Mouse (Mus musculus): ENCODE measurements around the gene Nubp2. TPM values are rescaled to one million over a fixed set of nuclear protein-coding genes. Genes with fewer than 3 reads are reported as not detected.

The Nubp2 gene
- polyA plus RNA-seq, 1 experiment from 2014 or later, result 61.3 TPM

DNA sequence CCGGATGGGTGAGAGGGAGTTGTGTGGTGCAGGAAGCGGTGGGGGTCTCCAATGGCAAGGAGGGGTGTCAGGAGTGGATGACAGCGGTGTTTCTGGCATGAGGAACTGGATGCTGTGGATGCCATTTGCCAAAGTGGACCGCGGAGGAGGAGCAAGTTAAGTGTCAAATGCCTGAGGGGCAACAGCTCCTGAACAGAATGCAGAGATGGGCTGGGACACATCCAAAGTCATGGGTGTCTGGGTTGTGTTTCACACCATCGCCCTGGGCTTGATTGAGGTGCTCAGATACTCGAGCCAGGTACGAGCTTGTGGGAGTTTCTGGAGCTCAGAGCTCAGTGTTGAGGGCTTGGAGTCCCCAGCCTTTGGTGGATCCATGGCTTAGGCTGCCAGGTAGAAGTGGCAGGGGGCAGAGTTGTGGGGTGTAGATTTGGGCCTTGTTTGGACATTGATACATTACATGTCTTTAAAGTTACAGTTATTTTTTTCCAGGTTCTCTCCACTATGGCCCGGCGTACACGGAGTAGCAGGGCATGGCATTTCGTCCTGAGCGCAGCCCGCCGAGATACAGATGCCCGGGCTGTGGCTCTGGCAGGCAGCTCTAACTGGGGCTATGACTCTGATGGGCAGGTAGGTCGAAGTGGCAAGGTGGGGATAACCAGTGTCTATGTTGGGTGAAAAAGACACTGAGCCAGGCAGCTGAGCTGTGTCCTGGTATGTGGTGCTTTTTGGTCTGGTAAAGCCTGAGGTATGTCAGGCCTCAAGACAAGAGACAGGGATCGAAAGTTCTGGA lies 1.3 kb upstream of the Nubp2 start:
- Histone ChIP-seq H3K27ac (ENCODE audit: low read length) (no peak overlapping the region), H3K4me2 (ENCODE audit: low read depth, low read length) (peak overlapping the region; percentile 95), H3K9ac (ENCODE audit: low read depth, low read length) (peak overlapping the region; percentile 88), H3K9me3 (ENCODE audit: control insufficient read depth, low read length) (no peaks in the 10 kb centered on the region), H3K27me3 (replicated peaks; ENCODE audit: control insufficient read depth, insufficient read depth, low read length) (no peaks in the 10 kb centered on the region), H3K36me3 (ENCODE audit: control insufficient read depth, insufficient read depth, low read length) (peaks cover 21% of the 10 kb centered on the region; the same call in 1 of the 2 replicates), H3K4me3 (ENCODE audit: low read length) (peak overlapping the region; percentile 90), H3K4me1 (ENCODE audit: control insufficient read depth, insufficient read depth, low read length) (peaks cover 20% of the 10 kb centered on the region)
- 60% methylated on average over 18 of the region's 18 CpGs for WGBS
- no peak for ATAC-seq

- peak; percentile 23 for ATAC-seq
- H3K36me3 ChIP-seq (ENCODE audit: control insufficient read depth, insufficient read depth, low read length), result peaks cover 16% of the 10 kb centered on the region; the same call in 1 of the 2 replicates
- peak overlapping the region; percentile 95 for H3K4me2 ChIP-seq (ENCODE audit: low read depth, low read length)
- WGBS, result under 1% methylated on average over 18 of the region's 18 CpGs
- H3K9ac ChIP-seq (ENCODE audit: low read depth, low read length), result peak overlapping the region; percentile 88
- H3K4me3 ChIP-seq (ENCODE audit: low read length), result peak overlapping the region; percentile 90
- peaks cover 20% of the 10 kb centered on the region for H3K4me1 ChIP-seq (ENCODE audit: control insufficient read depth, insufficient read depth, low read length)
- H3K27ac ChIP-seq (ENCODE audit: low read length), result peak overlapping the region; percentile 20; the same call in 1 of the 2 replicates
- no peaks in the 10 kb centered on the region for H3K27me3 ChIP-seq (replicated peaks; ENCODE audit: control insufficient read depth, insufficient read depth, low read length)
- H3K9me3 ChIP-seq (ENCODE audit: control insufficient read depth, low read length), result no peaks in the 10 kb centered on the region
Observed at GRCm38 (mm10) chr17:24886932-24887271, 753 bp upstream of the Nubp2 start.

- 24% methylated on average over 22 of the region's 22 CpGs for WGBS
- Histone ChIP-seq H3K4me1 (ENCODE audit: control insufficient read depth, insufficient read depth, low read length) (peaks cover 20% of the 10 kb centered on the region), H3K27ac (ENCODE audit: low read length) (no peak overlapping the region), H3K4me3 (ENCODE audit: low read length) (peak overlapping the region; percentile 85), H3K4me2 (ENCODE audit: low read depth, low read length) (peak overlapping the region; percentile 88), H3K36me3 (ENCODE audit: control insufficient read depth, insufficient read depth, low read length) (peaks cover 8% of the 10 kb centered on the region; the same call in 1 of the 2 replicates), H3K9me3 (ENCODE audit: control insufficient read depth, low read length) (no peaks in the 10 kb centered on the region), H3K27me3 (replicated peaks; ENCODE audit: control insufficient read depth, insufficient read depth, low read length) (no peaks in the 10 kb centered on the region), H3K9ac (ENCODE audit: low read depth, low read length) (peak overlapping the region; percentile 79)
- no peak for ATAC-seq
Observed at GRCm38 (mm10) chr17:24885356-24886133, 604 bp downstream of the Nubp2 start.

DNA sequence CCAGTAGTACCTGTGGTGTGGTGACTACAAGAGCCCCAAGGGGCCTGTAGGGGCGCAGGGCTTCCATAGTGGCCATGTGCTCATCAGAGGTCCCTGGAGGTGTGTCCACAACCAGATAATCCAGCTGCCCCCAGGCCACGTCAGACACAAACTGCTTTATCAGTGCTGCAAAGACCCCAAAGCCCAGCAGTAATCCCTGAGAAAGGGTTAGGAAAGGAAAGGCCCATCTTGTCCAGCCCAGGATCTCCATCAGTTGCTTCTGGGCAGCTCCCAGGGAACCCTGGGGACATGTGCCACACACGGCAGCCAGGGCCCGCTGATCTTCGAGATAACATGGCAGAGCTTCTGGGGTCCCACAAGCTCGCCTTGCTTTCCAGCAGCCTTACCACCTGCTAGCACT lies 1.8 kb downstream of the Nubp2 start:
- Histone ChIP-seq H3K9me3 (ENCODE audit: control insufficient read depth, low read length) (no peaks in the 10 kb centered on the region), H3K27me3 (replicated peaks; ENCODE audit: control insufficient read depth, insufficient read depth, low read length) (no peaks in the 10 kb centered on the region), H3K36me3 (ENCODE audit: control insufficient read depth, insufficient read depth, low read length) (0 out of 2 replicates have a peak, but pooled peaks cover 4% of the 10 kb centered on the region), H3K4me3 (ENCODE audit: low read length) (no peak overlapping the region), H3K4me1 (ENCODE audit: control insufficient read depth, insufficient read depth, low read length) (peaks cover 20% of the 10 kb centered on the region), H3K4me2 (ENCODE audit: low read depth, low read length) (no peak overlapping the region), H3K27ac (ENCODE audit: low read length) (no peak overlapping the region), H3K9ac (ENCODE audit: low read depth, low read length) (no peak overlapping the region)
- no peak for ATAC-seq
- 77% methylated on average over 6 of the region's 6 CpGs for WGBS

GRCm38 (mm10) chr17:24881738-24882440 lies 4.3 kb downstream of the Nubp2 start:
- H3K9me3 ChIP-seq (ENCODE audit: control insufficient read depth, low read length), result no peaks in the 10 kb centered on the region
- H3K9ac ChIP-seq (ENCODE audit: low read depth, low read length), result no peak overlapping the region
- H3K4me3 ChIP-seq (ENCODE audit: low read length), result no peak overlapping the region
- no peak for ATAC-seq
- WGBS, result 52% methylated on average over 7 of the region's 7 CpGs
- H3K36me3 ChIP-seq (ENCODE audit: control insufficient read depth, insufficient read depth, low read length), result 0 out of 2 replicates have a peak, but pooled peaks cover 4% of the 10 kb centered on the region
- H3K27me3 ChIP-seq (replicated peaks; ENCODE audit: control insufficient read depth, insufficient read depth, low read length), result no peaks in the 10 kb centered on the region
- H3K27ac ChIP-seq (ENCODE audit: low read length), result no peak overlapping the region
- no peak overlapping the region for H3K4me2 ChIP-seq (ENCODE audit: low read depth, low read length)
- peaks cover 20% of the 10 kb centered on the region for H3K4me1 ChIP-seq (ENCODE audit: control insufficient read depth, insufficient read depth, low read length)

GRCm38 (mm10) chr17:24878531-24878930 lies 7.6 kb downstream of the Nubp2 start:
- H3K9ac ChIP-seq (ENCODE audit: low read depth, low read length), result peak overlapping the region; percentile 64
- ATAC-seq, result 0 out of 2 replicates have a peak, but pooled peaks have one; percentile 15
- H3K27ac ChIP-seq (ENCODE audit: low read length), result peak overlapping the region; percentile 74; the same call in 1 of the 2 replicates
- peak overlapping the region; percentile 13; the same call in 1 of the 2 replicates for H3K4me3 ChIP-seq (ENCODE audit: low read length)
- 63% methylated on average over 8 of the region's 8 CpGs for WGBS
- H3K4me2 ChIP-seq (ENCODE audit: low read depth, low read length), result no peak overlapping the region; the same call in 1 of the 2 replicates
- H3K9me3 ChIP-seq (ENCODE audit: control insufficient read depth, low read length), result no peaks in the 10 kb centered on the region
- 0 out of 2 replicates have a peak, but pooled peaks cover 4% of the 10 kb centered on the region for H3K36me3 ChIP-seq (ENCODE audit: control insufficient read depth, insufficient read depth, low read length)
- peaks cover 10% of the 10 kb centered on the region for H3K4me1 ChIP-seq (ENCODE audit: control insufficient read depth, insufficient read depth, low read length)
- no peaks in the 10 kb centered on the region for H3K27me3 ChIP-seq (replicated peaks; ENCODE audit: control insufficient read depth, insufficient read depth, low read length)

- H3K4me2 ChIP-seq (ENCODE audit: low read depth, low read length), result peak overlapping the region; percentile 31
Observed at GRCm38 (mm10) chr17:24878117-24878397, 8.1 kb downstream of the Nubp2 start.

DNA sequence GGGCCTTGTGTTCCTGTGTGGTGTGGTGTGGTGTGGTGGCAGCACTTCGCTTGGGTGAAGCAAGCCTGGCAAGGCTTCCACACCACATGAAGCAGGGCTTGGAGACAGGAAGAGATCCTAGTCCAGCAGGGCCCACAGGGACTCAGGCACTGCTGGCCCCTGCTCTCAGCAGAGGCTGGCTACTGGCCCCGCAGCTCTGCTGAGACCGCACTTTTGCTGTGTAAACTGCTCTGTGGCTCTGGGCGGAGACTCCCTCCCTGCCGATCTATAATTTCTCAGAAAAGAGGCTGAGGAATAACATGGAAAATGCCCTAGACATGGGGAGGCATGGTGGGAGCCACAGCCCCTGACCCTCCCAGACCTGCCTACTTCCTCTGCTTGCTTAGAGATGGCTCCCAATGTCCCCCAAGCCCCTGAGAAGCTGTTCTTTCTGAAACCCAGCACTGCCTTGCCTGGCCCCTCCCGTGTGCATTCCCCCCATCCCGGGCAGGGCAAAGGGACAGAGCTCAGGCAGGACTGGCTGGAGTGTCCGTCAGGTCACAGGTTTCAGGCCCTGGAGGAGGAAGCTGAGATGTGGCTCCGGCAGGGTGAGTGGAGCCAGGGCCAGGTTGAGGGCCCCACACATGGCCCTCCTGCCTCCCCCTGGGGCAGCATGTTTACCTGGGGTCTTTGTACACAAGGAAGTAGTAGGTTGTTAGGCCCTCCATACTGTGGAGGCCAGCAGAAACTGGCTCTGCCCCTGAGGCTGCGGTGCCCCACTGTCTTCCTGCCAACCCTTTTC lies 8.6 kb downstream of the Nubp2 start:
- Histone ChIP-seq H3K4me3 (ENCODE audit: low read length) (peak overlapping the region; percentile 13; the same call in 1 of the 2 replicates), H3K9ac (ENCODE audit: low read depth, low read length) (peak overlapping the region; percentile 64), H3K36me3 (ENCODE audit: control insufficient read depth, insufficient read depth, low read length) (no peaks in the 10 kb centered on the region), H3K4me2 (ENCODE audit: low read depth, low read length) (peak overlapping the region; percentile 31), H3K9me3 (ENCODE audit: control insufficient read depth, low read length) (no peaks in the 10 kb centered on the region), H3K27ac (ENCODE audit: low read length) (peak overlapping the region; percentile 74), H3K4me1 (ENCODE audit: control insufficient read depth, insufficient read depth, low read length) (peaks cover 10% of the 10 kb centered on the region), H3K27me3 (replicated peaks; ENCODE audit: control insufficient read depth, insufficient read depth, low read length) (no peaks in the 10 kb centered on the region)
- peak; percentile 73 for ATAC-seq
- WGBS, result 44% methylated on average over 10 of the region's 10 CpGs

More at GRCm38 (mm10) chr17:24878117-24878397, 8.1 kb downstream of the Nubp2 start:
- Histone ChIP-seq H3K9me3 (ENCODE audit: control insufficient read depth, low read length) (no peaks in the 10 kb centered on the region), H3K36me3 (ENCODE audit: control insufficient read depth, insufficient read depth, low read length) (0 out of 2 replicates have a peak, but pooled peaks cover 3% of the 10 kb centered on the region), H3K4me3 (ENCODE audit: low read length) (peak overlapping the region; percentile 13), H3K27ac (ENCODE audit: low read length) (peak overlapping the region; percentile 74), H3K4me1 (ENCODE audit: control insufficient read depth, insufficient read depth, low read length) (peaks cover 10% of the 10 kb centered on the region), H3K9ac (ENCODE audit: low read depth, low read length) (peak overlapping the region; percentile 64), H3K27me3 (replicated peaks; ENCODE audit: control insufficient read depth, insufficient read depth, low read length) (no peaks in the 10 kb centered on the region)
- ATAC-seq, result peak; percentile 72
- WGBS, result 24% methylated on average over 5 of the region's 5 CpGs

Measured in intestine, embryonic 16.5 days (tissue).